Mouse (Mus musculus) testis, adult 10 weeks (tissue): Measurements from ENCODE around the gene Mbd3. TPM values are rescaled to one million over a fixed set of nuclear protein-coding genes. Genes with fewer than 3 reads are reported as not detected.

ENCODE experiments used
- polyA plus RNA-seq: library from polyadenylated mRNA; stranded (reverse); fragments of 350-450 nt; fragmentation: Illumina TruSeq; extraction: RNeasy Lipid Tissue Mini Kit (QIAGEN cat#74804); gene quantifications from one replicate; pipeline ENCODE4 v1.2.3, GENCODE M21; 2014; ENCODE audit warnings: low read depth, low replicate concordance

Gene Mbd3
- polyA plus RNA-seq = 0.49 TPM

GRCm38 (mm10) chr10:80399191-80399972 is at the start of gene Mbd3:
Mbd3 (minus strand) TSS chr10:80399550.

GRCm38 (mm10) chr10:80433513-80434232 is 34.3 kb upstream of the Mbd3 start, which contains the start of gene Tcf3:
Tcf3 (minus strand) TSS chr10:80433647.

GRCm38 (mm10) chr10:80406684-80407501 is 7.5 kb upstream of the Mbd3 start, which contains the start of gene Uqcr11:
Uqcr11 (minus strand) TSS chr10:80406830.

GRCm38 (mm10) chr10:80387522-80387959 is 11.8 kb downstream of the Mbd3 start, which contains the start of gene Mex3d:
Mex3d (minus strand) TSS chr10:80387659.

GRCm38 (mm10) chr10:80356001-80356682 is 43.2 kb downstream of the Mbd3 start, which contains the start of gene Plk5:
Plk5 (plus strand) TSS chr10:80356459.

GRCm38 (mm10) chr10:80348244-80348781 is 51.0 kb downstream of the Mbd3 start, which contains the start of gene Adamtsl5:
Adamtsl5 (minus strand) TSS chr10:80348412.

Other genes with a start within 250 kb of the Mbd3 start
- 37.8 TPM for gene Cirbp, start 233.6 kb downstream of the Mbd3 start, polyA plus RNA-seq
- gene 1600002K03Rik, start 226.6 kb downstream of the Mbd3 start, polyA plus RNA-seq = 1.1 TPM
- 0.39 TPM for gene Efna2, start 220.1 kb downstream of the Mbd3 start, polyA plus RNA-seq
- 72.4 TPM for gene Mum1, start 173.1 kb downstream of the Mbd3 start, polyA plus RNA-seq
- 0.88 TPM for gene Ndufs7, start 150.4 kb downstream of the Mbd3 start, polyA plus RNA-seq
- 1.2 TPM for gene Gamt, start 138.5 kb downstream of the Mbd3 start, polyA plus RNA-seq
- gene Dazap1, start 138.1 kb downstream of the Mbd3 start, polyA plus RNA-seq = 43.5 TPM
- 0.57 TPM for gene Rps15, start 107.1 kb downstream of the Mbd3 start, polyA plus RNA-seq
- not detected for gene Apc2, start 103.6 kb downstream of the Mbd3 start, polyA plus RNA-seq
- gene 2310011J03Rik, start 79.0 kb downstream of the Mbd3 start, polyA plus RNA-seq = 0.62 TPM
- 3.3 TPM for gene Pcsk4, start 70.1 kb downstream of the Mbd3 start, polyA plus RNA-seq
- gene Reep6, start 69.6 kb downstream of the Mbd3 start, polyA plus RNA-seq = 35.5 TPM
- 0.31 TPM for gene Adamtsl5, start 51.1 kb downstream of the Mbd3 start, polyA plus RNA-seq
- gene Plk5, start 43.1 kb downstream of the Mbd3 start, polyA plus RNA-seq = not detected
- 15.6 TPM for gene Mex3d, start 11.9 kb downstream of the Mbd3 start, polyA plus RNA-seq
- not detected for gene Uqcr11, start 7.3 kb upstream of the Mbd3 start, polyA plus RNA-seq
- 1.1 TPM for gene Tcf3, start 34.1 kb upstream of the Mbd3 start, polyA plus RNA-seq
- gene Onecut3, start 95.3 kb upstream of the Mbd3 start, polyA plus RNA-seq = not detected
- 218 TPM for gene Atp8b3, start 139.6 kb upstream of the Mbd3 start, polyA plus RNA-seq
- gene Rexo1, start 162.0 kb upstream of the Mbd3 start, polyA plus RNA-seq = 1.9 TPM
- gene Klf16, start 177.8 kb upstream of the Mbd3 start, polyA plus RNA-seq = 1.7 TPM
- not detected for gene Abhd17a, start 190.8 kb upstream of the Mbd3 start, polyA plus RNA-seq
- gene Scamp4, start 203.3 kb upstream of the Mbd3 start, polyA plus RNA-seq = 0.88 TPM
- gene Adat3, start 203.3 kb upstream of the Mbd3 start, polyA plus RNA-seq = not detected
- not detected for gene Gm49322, start 206.5 kb upstream of the Mbd3 start, polyA plus RNA-seq
- gene Csnk1g2, start 223.3 kb upstream of the Mbd3 start, polyA plus RNA-seq = 6.7 TPM